Mouse (Mus musculus): ENCODE measurements around the gene Pgghg.

GRCm38 (mm10) chr7:140975465-140975864 is 34.3 kb downstream of the Pgghg start:
- TF ChIP-seq POLR2A (IDR thresholded peaks at IDR 0.05; ENCODE audit: extremely low read depth, insufficient read depth, low read length), result no peak
- no peak for TF ChIP-seq CTCF (IDR thresholded peaks at IDR 0.05; ENCODE audit: extremely low read depth, insufficient read depth, low read length)
